Mouse (Mus musculus): ENCODE data around the gene Ankrd63. TPM values are rescaled to one million over a fixed set of nuclear protein-coding genes. Genes with fewer than 3 reads are reported as not detected.

Ankrd63 gene
- total RNA-seq (2014; rRNA removed; ENCODE audit: low replicate concordance) = 7.6 and 14.3 TPM in 2 replicates
- 1.6 and 2.0 TPM in 2 replicates for polyA plus RNA-seq (2015; fragmentation: Nextera tagmentation; extraction: Ambion mirVana)

DNA sequence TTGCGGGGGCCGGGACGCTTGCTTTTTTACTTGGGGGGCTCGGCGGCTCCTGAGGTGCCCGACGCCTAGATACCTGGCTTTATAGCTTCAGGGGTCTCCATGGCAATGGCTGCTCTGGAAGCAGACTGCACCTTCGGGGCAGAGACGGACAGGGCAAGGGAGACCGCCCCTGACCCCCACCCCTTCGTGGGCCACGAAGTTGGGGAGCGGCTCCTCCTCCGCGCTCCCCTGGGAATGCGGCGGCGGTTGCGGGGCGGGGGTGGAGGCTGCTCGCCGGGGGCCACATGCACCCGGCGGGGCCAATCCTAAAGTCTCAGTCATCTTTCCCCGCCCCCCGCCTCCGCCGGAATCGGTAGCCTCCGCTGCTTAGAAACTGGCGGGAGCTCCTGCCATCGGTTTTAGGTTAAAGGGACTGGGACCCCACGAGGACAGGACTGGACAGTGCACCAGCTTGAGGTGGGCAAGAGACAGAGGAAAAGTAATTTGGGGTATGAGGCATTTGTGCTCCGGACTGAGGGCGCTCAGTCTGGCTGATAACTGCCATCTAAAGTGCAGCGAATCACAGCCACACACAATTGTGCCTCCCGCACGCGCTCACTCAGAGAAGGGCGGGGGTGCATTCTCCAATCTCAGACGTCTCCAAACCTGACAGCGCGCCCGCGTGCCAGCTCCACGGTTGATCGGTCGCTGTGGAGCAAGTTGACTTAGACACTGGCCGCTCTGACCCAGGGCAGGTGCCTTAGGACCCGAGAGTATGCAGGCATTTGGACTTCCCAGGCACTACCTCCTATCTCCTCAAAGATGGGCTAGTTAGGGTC lies at the start of gene Ankrd63:
Gene Ankrd63 (minus strand): TSS at position 51 of the 818 bp plus-strand sequence.
- peaks cover 49% of the 10 kb centered on the region for H3K27me3 ChIP-seq (ENCODE audit: control insufficient read depth, insufficient read depth, low read length)
- no peaks in the 10 kb centered on the region for H3K36me3 ChIP-seq (replicated peaks; ENCODE audit: control insufficient read depth, insufficient read depth, low read length)
- peak within 1 kb of the TSS; percentile 54 for H3K4me3 ChIP-seq (ENCODE audit: low read depth, low read length)
- H3K4me1 ChIP-seq (ENCODE audit: control insufficient read depth, insufficient read depth) = peaks cover 35% of the 10 kb centered on the region
- TF ChIP-seq EP300 (IDR thresholded peaks at IDR 0.05; ENCODE audit: low read depth) (no peak), CTCF (IDR thresholded peaks at IDR 0.05; ENCODE audit: low read depth) (no peak)
- DNase-seq (ENCODE audit: low spot score) (no peak), ATAC-seq (ENCODE audit: insufficient read depth, low read depth) (peak; percentile 5; the same call in 1 of the 2 replicates)
- WGBS = 3% methylated on average over 50 of the region's 50 CpGs
- peak within 1 kb of the TSS; percentile 69 for H3K9ac ChIP-seq (replicated peaks; ENCODE audit: low read depth, low read length)
- H3K9me3 ChIP-seq (replicated peaks; ENCODE audit: control insufficient read depth, low read length) = no peaks in the 10 kb centered on the region
- peak within 1 kb of the TSS; percentile 86 for H3K4me2 ChIP-seq (ENCODE audit: low read depth, low read length)
- peak within 1 kb of the TSS; percentile 86 for H3K27ac ChIP-seq (ENCODE audit: low read depth)

DNA sequence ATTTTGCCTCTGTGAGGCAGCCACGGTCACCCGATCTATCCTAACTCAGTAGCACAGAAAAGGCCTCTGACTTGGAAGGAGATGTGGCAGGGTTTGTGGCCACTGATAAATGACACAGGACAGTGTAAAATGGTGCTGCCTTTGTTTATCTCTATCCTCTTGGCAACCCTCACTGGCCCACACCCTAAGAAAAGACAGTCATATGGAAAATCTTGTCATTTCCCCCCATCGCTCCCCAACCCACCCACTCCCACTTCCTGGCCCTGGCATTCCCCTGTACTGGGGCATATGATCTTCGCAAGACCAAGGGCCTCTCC lies 49.0 kb upstream of the Ankrd63 start:
- Histone ChIP-seq H3K27me3 (ENCODE audit: control insufficient read depth, insufficient read depth, low read length) (no peaks in the 10 kb centered on the region), H3K4me1 (ENCODE audit: control insufficient read depth, insufficient read depth) (peaks cover 40% of the 10 kb centered on the region), H3K36me3 (replicated peaks; ENCODE audit: control insufficient read depth, insufficient read depth, low read length) (peaks cover 19% of the 10 kb centered on the region), H3K4me3 (ENCODE audit: low read depth, low read length) (no peak overlapping the region), H3K4me2 (ENCODE audit: low read depth, low read length) (no peak overlapping the region), H3K9ac (replicated peaks; ENCODE audit: low read depth, low read length) (no peak overlapping the region), H3K9me3 (replicated peaks; ENCODE audit: control insufficient read depth, low read length) (no peaks in the 10 kb centered on the region), H3K27ac (ENCODE audit: low read depth) (peak overlapping the region; percentile 87)
- WGBS = 44% methylated on average over 4 of the region's 4 CpGs
- no peak for DNase-seq (ENCODE audit: low spot score)
- ATAC-seq (ENCODE audit: insufficient read depth, low read depth) = 0 out of 2 replicates have a peak, but pooled peaks have one; percentile 1
- no peak for TF ChIP-seq CTCF (IDR thresholded peaks at IDR 0.05; ENCODE audit: low read depth)
- no peak for TF ChIP-seq EP300 (IDR thresholded peaks at IDR 0.05; ENCODE audit: low read depth)

DNA sequence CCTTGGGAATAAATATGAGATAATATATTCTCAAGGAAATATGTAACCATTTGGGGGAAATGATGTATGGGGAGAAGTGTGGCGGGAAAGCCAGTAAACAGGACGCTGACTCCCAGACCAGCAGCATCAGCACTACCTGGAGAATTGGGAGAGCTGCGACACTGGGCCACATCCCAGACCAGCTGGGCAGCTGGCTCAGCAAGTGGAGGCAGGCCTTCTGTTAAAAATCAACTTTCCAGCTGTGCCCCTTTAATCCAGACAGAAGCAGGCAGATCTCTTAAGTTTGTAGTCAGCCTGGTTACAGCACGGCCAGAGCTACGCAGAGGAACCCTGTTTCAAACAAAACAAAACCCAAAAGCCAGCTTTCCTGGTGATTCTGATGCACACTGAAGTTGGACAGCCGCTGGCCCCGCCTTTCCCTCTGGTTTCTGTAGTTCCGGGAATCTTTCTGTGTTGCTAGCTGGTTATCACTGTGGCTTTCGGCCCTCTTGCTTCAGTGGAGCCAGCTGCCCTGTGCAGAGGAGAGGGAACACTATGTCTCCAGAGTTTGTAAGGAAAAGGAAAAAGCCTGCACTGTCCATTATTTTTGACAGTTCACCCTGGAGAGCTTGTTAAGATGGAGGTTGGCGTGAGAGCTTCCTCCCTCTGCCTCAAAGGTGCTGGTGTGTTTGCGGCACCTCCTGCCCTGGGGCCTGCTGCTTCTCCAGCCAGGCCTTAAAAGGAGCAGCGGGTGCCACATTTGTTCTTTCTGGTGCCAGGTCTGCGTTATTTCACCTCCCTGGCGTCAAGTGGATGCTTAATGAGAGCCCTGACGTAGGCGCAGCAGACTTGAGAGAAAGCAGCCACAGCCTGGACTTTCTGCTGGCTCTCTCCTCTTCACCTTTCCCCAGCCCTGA lies 48.4 kb upstream of the Ankrd63 start:
- Histone ChIP-seq H3K4me1 (ENCODE audit: control insufficient read depth, insufficient read depth) (peaks cover 46% of the 10 kb centered on the region), H3K27me3 (ENCODE audit: control insufficient read depth, insufficient read depth, low read length) (no peaks in the 10 kb centered on the region), H3K36me3 (replicated peaks; ENCODE audit: control insufficient read depth, insufficient read depth, low read length) (peaks cover 14% of the 10 kb centered on the region), H3K4me3 (ENCODE audit: low read depth, low read length) (no peak overlapping the region), H3K27ac (ENCODE audit: low read depth) (peak overlapping the region; percentile 87), H3K9me3 (replicated peaks; ENCODE audit: control insufficient read depth, low read length) (no peaks in the 10 kb centered on the region), H3K9ac (replicated peaks; ENCODE audit: low read depth, low read length) (no peak overlapping the region), H3K4me2 (ENCODE audit: low read depth, low read length) (no peak overlapping the region)
- WGBS = 40% methylated on average over 16 of the region's 16 CpGs
- ATAC-seq (ENCODE audit: insufficient read depth, low read depth) (peak; percentile 56), DNase-seq (ENCODE audit: low spot score) (peak; percentile 73)
- TF ChIP-seq EP300 (IDR thresholded peaks at IDR 0.05; ENCODE audit: low read depth) (no peak), CTCF (IDR thresholded peaks at IDR 0.05; ENCODE audit: low read depth) (no peak)

DNA sequence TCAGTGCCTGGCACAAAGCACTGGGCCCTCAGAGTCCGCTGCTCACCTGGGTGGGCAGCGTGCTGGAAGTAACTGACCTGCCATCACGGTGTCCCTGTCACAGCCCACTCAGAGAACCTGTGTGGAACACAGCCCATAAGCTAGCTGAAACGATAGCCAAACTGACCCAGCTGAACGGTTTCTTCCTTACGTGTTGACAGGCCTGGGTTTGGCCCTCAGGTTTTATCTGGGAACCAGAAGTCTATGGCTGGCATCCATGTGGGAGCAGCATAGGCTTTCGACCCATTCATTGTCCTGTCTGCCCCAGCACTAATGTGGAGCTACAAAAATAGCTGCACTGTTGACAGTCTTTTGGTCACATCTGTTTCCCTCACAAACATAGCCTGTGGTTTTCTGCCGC lies 46.7 kb upstream of the Ankrd63 start:
- H3K27ac ChIP-seq (ENCODE audit: low read depth) = peak overlapping the region; percentile 84
- 26% methylated on average over 8 of the region's 8 CpGs for WGBS
- peak; percentile 59 for ATAC-seq (ENCODE audit: insufficient read depth, low read depth)

DNA sequence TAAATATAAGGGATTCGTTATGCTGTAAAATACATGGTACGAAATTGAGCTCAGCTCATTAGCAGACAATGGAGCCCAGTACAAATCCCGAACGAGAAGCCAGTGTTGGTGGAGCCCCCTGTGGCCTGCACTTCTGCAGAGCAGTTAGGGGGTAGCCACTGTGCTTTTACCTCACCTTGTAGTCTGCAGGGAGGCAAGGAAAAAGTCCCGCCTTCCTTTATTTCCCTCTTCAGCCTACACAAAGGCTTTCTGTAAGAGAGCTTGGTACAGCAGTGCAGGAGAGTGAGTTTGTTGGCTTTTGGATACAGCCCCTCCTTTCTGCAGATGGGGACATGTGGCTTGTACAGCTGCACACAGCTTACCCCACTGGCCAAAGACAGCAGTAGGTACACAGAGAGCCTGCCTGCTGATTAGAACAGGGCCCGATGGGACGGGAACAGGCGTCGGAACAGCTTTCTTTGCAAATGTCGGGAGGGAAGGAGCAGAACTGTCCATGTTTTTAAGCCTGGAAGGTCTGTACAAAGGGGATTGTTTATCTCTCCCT lies 45.6 kb upstream of the Ankrd63 start:
- Histone ChIP-seq H3K4me3 (ENCODE audit: low read depth, low read length) (no peak overlapping the region), H3K36me3 (replicated peaks; ENCODE audit: control insufficient read depth, insufficient read depth, low read length) (peaks cover 9% of the 10 kb centered on the region), H3K27ac (ENCODE audit: low read depth) (peak overlapping the region; percentile 84), H3K27me3 (ENCODE audit: control insufficient read depth, insufficient read depth, low read length) (no peaks in the 10 kb centered on the region), H3K4me1 (ENCODE audit: control insufficient read depth, insufficient read depth) (peaks cover 57% of the 10 kb centered on the region), H3K9ac (replicated peaks; ENCODE audit: low read depth, low read length) (no peak overlapping the region), H3K9me3 (replicated peaks; ENCODE audit: control insufficient read depth, low read length) (no peaks in the 10 kb centered on the region), H3K4me2 (ENCODE audit: low read depth, low read length) (peak overlapping the region; percentile 25)
- DNase-seq (ENCODE audit: low spot score) (no peak), ATAC-seq (ENCODE audit: insufficient read depth, low read depth) (no peak)
- TF ChIP-seq CTCF (IDR thresholded peaks at IDR 0.05; ENCODE audit: low read depth) (0 out of 2 replicates have a peak, but pooled peaks have one; percentile 4), EP300 (IDR thresholded peaks at IDR 0.05; ENCODE audit: low read depth) (no peak)
- WGBS = 52% methylated on average over 10 of the region's 10 CpGs

More for the DNA sequence above, 46.7 kb upstream of the Ankrd63 start:
- no peak overlapping the region for H3K4me3 ChIP-seq (ENCODE audit: low read depth, low read length)
- TF ChIP-seq EP300 (IDR thresholded peaks at IDR 0.05; ENCODE audit: low read depth) (0 out of 2 replicates have a peak, but pooled peaks have one; percentile 15), CTCF (IDR thresholded peaks at IDR 0.05; ENCODE audit: low read depth) (no peak)
- peak; percentile 77 for DNase-seq (ENCODE audit: low spot score)
- H3K9me3 ChIP-seq (replicated peaks; ENCODE audit: control insufficient read depth, low read length) = no peaks in the 10 kb centered on the region
- H3K4me1 ChIP-seq (ENCODE audit: control insufficient read depth, insufficient read depth) = peaks cover 47% of the 10 kb centered on the region
- peak overlapping the region; percentile 25 for H3K4me2 ChIP-seq (ENCODE audit: low read depth, low read length)
- no peaks in the 10 kb centered on the region for H3K27me3 ChIP-seq (ENCODE audit: control insufficient read depth, insufficient read depth, low read length)
- 0 out of 2 replicates have a peak overlapping the region, but pooled peaks have one; percentile 13 for H3K9ac ChIP-seq (replicated peaks; ENCODE audit: low read depth, low read length)
- H3K36me3 ChIP-seq (replicated peaks; ENCODE audit: control insufficient read depth, insufficient read depth, low read length) = peaks cover 9% of the 10 kb centered on the region
